Mouse (Mus musculus): Measurements from ENCODE around the gene Ctcfl. TPM values are rescaled to one million over a fixed set of nuclear protein-coding genes. Genes with fewer than 3 reads are reported as not detected.
A peak's percentile ranks its signal among the peaks of the same experiment; 100 is the strongest.

Gene Ctcfl
- total RNA-seq, 2 experiments from 2014 or later = 0.24 to 0.33 TPM

DNA sequence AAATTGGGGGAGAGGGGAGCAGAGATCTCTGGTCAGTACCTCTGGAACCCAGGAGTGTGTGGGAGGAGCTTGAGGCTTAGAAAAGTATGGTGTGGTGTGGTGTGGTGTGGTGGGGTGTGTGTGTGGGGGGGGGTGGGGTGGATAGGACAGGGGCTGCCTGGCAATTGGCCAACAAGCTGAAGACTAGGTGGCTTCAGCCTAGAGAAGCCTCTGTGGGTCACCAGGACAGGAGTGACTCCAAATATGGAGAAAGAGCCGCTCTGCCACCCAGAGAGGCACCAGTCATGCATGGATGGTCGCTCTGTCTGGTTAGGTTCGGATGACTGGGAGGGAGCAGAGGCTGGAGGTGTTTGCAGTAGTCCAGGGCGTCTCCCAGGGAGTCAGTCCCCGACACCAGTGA, 71.9 kb downstream of the Ctcfl start:
- DNase-seq = peak; percentile 1

DNA sequence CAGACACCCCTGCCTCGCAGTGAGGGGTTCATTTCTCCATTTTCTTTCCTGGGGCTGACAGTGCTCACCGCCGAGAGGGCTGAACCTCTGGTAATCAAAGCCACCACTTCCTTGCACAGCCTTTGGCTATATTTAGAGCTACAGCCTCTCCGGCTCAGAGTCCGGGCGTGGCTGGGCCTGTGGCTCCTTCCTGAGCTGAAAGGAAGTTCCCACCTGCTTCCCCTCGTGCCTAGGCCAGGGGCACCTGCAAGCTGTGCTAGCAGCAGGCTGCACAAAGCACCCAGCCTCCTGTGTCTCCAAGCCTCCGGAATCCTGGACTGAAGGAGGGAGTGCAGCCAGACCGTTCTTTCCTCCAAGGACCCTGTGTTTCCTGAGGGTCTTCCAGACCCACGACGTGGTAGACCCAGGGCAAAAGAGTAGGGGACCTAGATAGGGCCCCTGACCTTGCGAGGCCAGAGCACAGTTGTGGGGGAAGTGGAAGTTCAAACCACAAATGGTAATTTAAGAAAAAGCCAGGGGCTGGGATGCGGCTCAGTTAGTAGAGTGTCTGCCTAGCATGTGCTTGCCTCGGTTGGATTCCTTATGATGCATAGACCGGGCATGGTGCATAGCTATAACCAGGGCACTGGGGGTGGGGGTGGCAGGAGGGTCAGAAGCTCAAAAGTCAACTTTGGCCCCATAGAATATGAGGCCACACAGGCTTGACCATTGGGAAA, 72.6 kb downstream of the Ctcfl start:
- DNase-seq = peak; percentile 10

DNA sequence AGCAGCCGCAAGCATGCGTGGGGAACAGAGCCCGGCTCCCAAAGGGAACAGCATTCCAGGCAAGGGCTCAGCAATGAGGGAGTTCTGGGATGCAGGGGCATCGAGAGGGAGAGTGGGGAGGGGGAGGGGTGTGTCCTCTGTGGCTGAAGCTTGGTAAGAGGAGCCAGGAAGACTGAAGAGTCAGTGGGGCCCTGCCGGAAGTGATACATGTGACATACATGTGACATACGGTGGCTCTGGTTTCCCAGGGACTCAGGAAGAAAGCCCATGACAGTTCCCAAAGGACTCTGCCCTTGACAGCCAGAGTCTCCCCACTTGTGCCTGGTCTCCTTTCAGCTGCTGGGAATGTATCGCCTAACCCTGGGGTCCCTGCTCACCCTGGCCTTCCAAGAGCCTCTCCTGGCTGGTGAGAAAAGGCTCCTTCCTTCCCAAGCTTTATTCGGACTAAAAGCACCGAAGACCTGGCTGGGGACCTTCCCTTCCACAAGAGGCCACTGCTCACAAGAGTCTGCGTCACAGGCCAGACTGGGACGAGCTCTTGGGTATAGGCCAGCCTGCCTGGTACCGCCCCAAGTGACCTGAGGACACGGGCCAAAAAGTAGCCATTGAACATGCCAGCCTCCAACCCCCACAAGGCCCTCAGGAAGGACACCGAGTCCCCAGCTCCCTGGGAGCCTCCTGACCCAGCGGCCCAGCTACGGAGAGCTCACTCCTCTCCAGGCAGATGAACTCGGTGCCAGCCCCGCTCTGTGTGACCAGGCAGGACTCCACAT, 74.9 kb downstream of the Ctcfl start:
- DNase-seq = peak; percentile 90

Other genes with a start within 250 kb of the Ctcfl start
- gene Bmp7, start 179.2 kb downstream of the Ctcfl start, total RNA-seq (2021) = 10 to 100 TPM in 1 of 2 experiments, 1 to 10 TPM in 1; 7.9 to 10.1 TPM
- gene Spo11, start 141.8 kb downstream of the Ctcfl start, total RNA-seq (2021) = not detected
- gene Rae1, start 119.4 kb downstream of the Ctcfl start, total RNA-seq (2021) = 10 to 100 TPM; 51.6 to 54.8 TPM
- 10 to 100 TPM; 25.3 to 39.6 TPM for gene Rbm38, start 99.0 kb downstream of the Ctcfl start, total RNA-seq (2021)
- gene Pck1, start 33.5 kb upstream of the Ctcfl start, total RNA-seq (2021) = 1,000 to 10,000 TPM in 1 of 2 experiments, 100 to 1,000 TPM in 1; 954 to 1,859 TPM
- 1 to 10 TPM in 1 of 2 experiments, under 1 TPM in 1; 0.90 to 2.3 TPM for gene Zbp1, start 99.4 kb upstream of the Ctcfl start, total RNA-seq (2021)
- 100 to 1,000 TPM in 1 of 2 experiments, 10 to 100 TPM in 1; 83.1 to 111 TPM for gene Pmepa1, start 157.0 kb upstream of the Ctcfl start, total RNA-seq (2021)